Mouse (Mus musculus) layer of hippocampus, postnatal 36 days (tissue): ENCODE results near the gene Rrn3. TPM values are rescaled to one million over a fixed set of nuclear protein-coding genes. Genes with fewer than 3 reads are reported as not detected.
"Not testable (repeated sequence)": the region's sequence is repeated elsewhere in the genome, so short reads cannot be mapped to it uniquely, and the experiment has no call there.

Source experiments
- DNase-seq, 2 experiments: peaks; one replicate each; pipeline ENCODE4 v3.0.0; 2022
- total RNA-seq, 2 experiments: library from RNA; stranded (reverse); gene quantifications; 2 replicates each; pipeline ENCODE4 v1.2.3; 2021

The Rrn3 gene
- total RNA-seq, 2 experiments from 2014 or later = 51.2 to 51.4 TPM

DNA sequence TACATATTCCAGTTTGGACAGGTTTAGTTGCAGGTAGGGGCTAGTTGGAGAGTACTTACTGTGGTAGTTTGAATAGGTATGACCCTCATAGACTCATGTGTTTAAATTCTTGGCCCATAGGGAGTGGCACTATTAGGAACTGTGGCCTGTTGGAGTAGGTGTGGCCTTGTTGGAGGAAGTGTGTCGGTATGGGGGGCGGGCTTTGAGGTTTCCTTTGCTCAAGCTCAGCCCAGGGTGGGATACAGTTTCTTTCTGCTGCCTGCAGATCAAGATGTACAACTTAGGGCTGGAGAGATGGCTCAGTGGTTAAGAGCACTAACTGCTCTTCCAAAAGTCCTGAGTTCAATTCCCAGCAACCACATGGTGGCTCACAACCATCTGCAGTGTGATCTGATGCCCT, 12.9 kb downstream of the Rrn3 start:
- DNase-seq = not testable (repeated sequence)

- no peak for DNase-seq
These were observed 16.3 kb downstream of the Rrn3 start for GRCm38 (mm10) chr16:13796746-13797175.

DNA sequence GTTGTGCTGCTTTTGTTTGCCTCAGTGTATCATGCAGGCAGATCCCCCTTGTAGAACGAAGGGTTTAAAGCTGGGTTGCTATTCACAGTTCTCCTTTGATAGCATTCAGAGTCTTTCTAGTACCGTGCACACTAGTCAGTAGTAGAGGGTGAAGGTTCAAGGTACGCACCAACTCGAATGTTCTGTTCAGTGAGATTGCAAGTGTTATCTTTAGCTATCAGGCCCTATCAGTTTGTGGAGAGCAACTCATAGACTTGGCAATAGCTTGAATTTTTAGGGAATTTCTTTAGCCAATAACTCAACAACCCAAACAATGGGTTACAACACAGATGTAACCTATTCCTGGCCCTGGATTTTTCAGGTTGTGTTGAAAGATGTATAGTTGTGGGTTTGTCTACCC, 20.7 kb downstream of the Rrn3 start:
- no peak for DNase-seq

DNA sequence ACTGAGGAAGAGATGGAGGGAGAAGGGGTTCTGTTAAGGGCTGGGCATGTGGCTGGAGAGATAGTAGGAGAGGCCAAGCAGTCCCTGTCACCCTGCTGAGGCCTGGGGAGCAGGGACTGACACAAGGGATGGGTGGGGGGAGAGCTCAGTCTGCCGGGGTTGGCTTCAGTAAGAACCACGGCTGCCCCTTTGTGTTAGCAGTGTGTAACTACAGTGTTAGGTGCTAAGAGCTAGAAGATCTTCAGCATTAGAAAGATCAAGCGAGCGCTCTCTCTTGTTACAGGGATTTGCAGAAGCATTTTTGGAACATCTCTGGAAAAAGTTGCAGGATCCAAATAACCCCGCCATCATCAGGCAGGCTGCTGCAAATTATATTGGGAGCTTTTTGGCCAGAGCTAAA, 24.2 kb downstream of the Rrn3 start:
- DNase-seq = no peak

DNA sequence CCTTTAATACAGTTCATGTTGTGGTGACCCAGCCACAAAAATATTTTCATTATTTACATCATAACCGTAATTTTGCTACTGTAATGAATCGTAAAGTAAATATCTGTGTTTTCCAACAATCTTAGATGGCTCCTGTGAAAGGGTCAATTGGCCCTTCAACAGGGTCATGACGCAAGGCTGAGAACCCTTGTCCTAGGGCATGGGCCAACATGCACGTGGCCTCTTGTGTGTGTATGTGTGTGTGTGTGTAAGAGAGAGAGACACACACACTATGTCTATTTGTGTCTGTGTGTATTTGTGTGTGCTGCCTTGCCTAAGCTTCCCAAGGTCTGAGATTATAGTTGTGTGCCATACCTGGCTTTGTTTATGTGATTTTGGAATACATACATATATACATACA, 27.1 kb downstream of the Rrn3 start:
- no peak for DNase-seq

DNA sequence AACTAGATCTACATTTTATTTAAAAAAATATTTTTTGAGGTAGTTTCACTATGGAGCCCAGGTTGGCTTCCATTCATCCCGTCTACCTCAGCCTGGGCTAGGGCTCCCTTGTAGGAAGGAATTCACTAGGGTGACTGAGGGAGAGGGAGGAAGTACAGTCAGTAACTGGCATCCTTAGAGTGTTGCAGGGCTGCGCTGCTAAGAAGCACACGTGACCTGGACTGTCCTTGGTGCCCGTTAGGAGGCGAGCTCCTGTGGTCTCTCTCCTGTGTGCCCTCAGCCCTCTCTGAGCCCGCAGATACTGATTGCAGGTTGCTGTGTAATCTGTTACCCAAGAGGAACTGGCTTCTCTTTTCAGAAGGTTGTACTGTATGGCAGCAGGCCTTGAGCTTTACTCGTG, 27.9 kb downstream of the Rrn3 start:
- DNase-seq = no peak

GRCm38 (mm10) chr16:13812152-13812551, 31.6 kb downstream of the Rrn3 start:
- no peak for DNase-seq

GRCm38 (mm10) chr16:13813200-13813599, 32.7 kb downstream of the Rrn3 start:
- DNase-seq = no peak

- peak; percentile 93 to 94 for DNase-seq
These were observed 38.3 kb downstream of the Rrn3 start, which contains the start of gene Ntan1 for GRCm38 (mm10) chr16:13818560-13819393. Ntan1 (plus strand) TSS chr16:13818845.

DNA sequence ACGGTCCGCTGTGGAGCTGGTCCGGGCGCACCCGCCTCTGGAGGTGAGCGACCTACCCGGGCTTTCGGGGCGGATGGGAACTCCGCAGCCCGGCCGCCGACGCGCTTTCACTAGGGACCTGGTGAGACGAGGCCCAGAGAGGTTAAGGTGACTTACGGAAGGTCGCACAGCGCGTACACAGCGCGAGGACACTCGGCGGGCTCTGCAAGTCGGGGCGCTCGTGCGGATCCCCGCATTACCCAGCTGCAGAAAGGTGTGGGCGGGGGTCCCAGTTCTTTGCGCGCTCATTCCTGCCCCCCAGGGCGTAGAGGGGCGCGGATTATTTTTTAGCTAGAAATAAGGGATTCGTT, 38.9 kb downstream of the Rrn3 start:
- DNase-seq = peak in 1 of 2 experiments; percentile 50

- no peak for DNase-seq
These were observed 39.4 kb downstream of the Rrn3 start for GRCm38 (mm10) chr16:13819806-13820500.

GRCm38 (mm10) chr16:13820771-13821170, 40.3 kb downstream of the Rrn3 start:
- no peak for DNase-seq

- DNase-seq = no peak
These were observed 45.4 kb downstream of the Rrn3 start for GRCm38 (mm10) chr16:13825781-13826490.

GRCm38 (mm10) chr16:13826511-13826910, 46.0 kb downstream of the Rrn3 start:
- no peak for DNase-seq

DNA sequence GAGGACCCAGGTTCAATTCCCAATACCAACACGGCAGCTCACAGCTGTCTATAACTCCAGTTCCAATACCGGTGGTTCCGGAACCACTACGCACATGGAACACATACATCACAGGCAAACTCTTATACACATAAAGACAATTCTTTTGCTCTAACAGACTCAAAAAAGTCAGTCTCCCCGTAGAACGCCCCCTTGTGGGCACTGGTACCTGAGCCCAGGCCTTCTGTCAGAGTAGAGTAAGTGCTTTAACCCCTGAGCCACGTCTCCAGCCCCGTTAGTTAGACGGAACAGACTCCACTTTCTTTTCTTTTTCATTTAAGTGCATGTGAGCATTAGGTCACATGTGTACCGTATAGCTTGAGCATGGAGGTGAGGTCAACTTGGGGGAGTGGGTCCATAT, 49.9 kb downstream of the Rrn3 start:
- DNase-seq = no peak

DNA sequence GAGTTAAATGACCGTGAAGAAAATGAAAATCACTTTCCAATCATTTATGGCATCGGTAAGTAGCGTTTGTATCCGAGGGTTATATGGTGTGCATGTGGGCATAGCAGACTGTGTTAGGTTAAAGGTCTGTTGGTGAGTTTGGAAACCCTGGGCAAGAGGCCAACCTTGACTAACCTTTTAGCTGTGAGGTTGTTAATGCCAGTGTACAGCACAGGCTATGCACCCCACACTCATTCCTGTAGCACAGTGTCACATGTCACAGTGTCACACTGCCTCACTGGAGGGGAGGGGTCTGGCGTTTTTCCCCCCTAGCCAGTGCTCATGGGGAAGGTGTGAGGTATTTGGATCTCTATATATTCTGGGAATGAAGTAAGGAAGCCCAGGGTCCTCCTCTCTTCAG, 51.1 kb downstream of the Rrn3 start:
- no peak for DNase-seq

GRCm38 (mm10) chr16:13834382-13834781, 53.9 kb downstream of the Rrn3 start:
- no peak for DNase-seq

DNA sequence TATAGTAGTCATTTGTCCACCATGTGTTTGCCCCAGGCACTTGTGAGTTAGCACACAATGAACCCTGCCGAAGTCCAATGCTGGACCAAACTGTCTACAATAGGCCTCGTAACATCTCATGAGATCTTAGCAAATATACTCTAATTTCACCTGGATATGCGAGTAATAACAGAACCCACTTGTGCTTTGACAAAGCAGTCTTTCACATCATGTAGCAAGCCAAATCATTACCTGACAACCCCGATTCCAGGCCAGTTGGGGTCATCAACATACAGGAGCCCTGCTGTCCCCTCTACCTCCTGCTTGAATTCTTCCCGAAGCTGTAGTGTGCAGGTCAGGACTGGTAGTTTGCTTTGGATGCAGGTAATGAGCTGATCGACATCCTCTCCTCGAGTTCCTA, 59.5 kb downstream of the Rrn3 start:
- DNase-seq = no peak

DNA sequence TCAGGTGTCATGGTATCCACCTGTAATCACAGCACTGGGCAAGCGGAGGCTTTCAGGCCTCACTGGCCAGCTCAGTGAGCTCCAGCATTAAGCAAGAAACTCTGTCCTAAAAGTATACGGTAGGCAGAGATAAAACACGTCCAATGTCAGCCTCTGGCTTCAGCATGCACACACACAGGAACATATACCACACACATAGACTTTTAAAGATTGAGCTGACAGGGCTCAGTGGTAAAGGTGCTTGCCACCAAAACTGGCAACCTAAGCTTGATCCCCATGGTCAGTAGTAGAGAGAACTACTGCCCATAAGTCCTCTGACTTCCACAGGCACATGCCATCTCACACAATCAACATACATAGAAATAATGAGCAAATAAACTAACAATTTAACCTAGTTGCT, 60.4 kb downstream of the Rrn3 start:
- no peak for DNase-seq

DNA sequence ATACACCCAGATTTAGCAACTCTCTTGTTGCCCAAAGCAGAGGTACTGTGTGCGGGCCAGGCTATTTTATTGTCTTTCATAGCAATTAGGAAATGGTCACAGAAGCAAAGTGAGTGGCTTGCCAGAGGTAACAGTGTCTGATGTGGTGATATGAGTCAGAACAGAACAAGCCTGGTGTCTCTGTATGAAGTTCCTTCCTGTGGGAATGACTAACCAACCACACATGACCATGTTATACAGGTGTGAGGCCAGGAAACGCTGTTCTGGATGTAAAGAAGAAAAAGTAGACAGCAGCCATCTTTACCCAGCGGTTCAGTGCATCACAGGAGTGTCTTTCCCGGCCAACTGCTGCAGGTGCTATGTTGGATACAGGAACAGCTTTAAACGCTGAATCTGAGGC, 64.5 kb downstream of the Rrn3 start:
- no peak for DNase-seq

DNA sequence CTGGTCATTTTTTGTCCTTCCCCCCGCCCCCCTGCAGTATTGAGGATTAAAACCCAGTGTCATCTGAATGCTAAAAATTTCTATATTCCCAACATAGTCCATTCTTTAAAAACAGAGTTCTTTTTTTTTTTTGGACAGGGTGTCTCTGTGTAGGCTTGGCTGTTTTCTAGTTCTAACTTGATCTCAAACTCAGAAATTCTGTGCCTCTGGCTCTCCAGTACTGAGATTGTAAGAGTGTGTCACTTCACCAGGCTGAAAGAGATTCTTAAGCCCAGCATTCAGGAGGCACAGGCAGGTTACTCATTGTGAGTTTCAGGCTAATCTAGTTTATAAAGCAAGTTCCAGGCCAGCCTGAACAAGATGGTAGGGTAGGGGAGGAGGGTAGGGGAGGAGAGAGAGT, 66.2 kb downstream of the Rrn3 start:
- DNase-seq = no peak

DNA sequence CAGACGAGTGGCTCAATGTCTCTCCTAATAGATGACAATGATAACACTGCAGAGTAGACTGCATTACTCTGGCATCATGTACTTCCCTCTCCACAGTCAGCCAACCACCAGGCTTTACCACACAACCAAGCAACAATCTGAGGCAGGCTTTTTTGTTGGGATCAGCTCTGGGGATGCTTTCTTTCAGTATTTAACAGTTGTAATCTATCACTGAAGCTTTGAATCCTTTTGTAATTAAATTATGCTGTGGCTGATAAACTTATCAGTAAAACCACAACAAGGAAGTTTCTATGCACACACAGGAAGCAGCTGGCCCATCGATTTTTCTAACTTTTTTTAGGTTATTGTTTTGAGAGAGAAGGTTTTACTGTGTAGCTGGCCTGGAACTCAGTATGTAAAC, 67.8 kb downstream of the Rrn3 start:
- no peak for DNase-seq

GRCm38 (mm10) chr16:13851446-13851845, 70.9 kb downstream of the Rrn3 start:
- no peak for DNase-seq
